In the genomic region with DNA sequence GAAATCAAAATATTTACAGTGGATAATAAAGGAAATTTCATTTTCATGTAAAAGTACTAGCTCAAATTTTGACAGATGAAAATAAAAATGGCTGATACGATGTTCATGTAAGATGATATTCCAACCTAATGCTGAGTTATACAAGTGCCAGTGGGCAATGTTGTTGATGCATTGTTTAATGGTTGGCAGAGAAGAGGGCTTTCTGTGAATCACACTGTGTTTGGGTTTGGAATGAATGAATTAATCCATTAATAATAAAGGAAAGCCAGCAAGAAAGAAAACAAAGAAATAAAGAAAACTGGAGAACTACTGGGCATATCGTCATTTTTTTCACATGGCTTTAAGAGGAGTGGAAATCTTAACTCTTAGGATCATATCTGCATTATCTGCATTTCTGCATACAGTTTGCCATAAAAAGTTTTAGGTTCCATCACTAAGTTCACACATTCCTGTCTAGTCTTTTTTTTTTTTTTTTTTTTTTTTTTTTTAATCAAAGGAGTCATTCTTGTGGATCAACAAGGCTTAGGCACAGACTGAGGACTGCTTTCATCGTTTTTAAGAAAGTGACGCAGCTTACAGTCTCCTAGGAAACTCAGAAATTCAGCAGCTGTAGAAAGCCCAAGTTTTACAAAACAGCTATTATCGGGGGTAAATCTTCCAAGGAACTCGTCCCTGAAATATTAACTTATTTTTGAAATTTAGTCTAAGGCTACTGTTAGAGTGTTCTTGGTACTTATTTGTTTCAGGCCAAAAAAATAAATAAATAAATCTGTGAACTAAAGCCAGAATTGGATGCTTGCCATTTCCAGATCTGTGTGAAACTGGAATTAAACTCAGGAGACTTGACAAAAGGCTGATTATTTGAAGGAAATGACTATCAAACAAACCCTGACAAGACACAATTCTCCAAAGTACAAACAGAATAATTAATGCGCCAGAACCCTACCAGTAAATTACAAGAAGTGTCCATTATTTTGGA, we compare ENCODE assay signal across 8 mouse cellular contexts.
DNase-seq lines count a peak whose midpoint lies in the region; ATAC-seq lines count a peak whose summit lies in the region.

No protein-coding gene starts in this region.

- no peak overlapping the region for H3K4me3 ChIP-seq in embryonic facial prominence, embryonic 14.5 days (ENCODE audit: low read depth, low read length)
- H3K4me3 ChIP-seq in embryonic facial prominence, embryonic 10.5 days = no peak overlapping the region
- no peak overlapping the region for H3K4me3 ChIP-seq in hindbrain, embryonic 12.5 days
- H3K4me3 ChIP-seq in midbrain, embryonic 13.5 days (replicated peaks) = no peak overlapping the region

- no peak overlapping the region for H3K9ac ChIP-seq in embryonic facial prominence, embryonic 14.5 days (ENCODE audit: low read depth, low read length)
- no peak overlapping the region for H3K9ac ChIP-seq in hindbrain, embryonic 12.5 days
- no peak overlapping the region for H3K9ac ChIP-seq in midbrain, embryonic 13.5 days (replicated peaks)

- H3K27me3 ChIP-seq in embryonic facial prominence, embryonic 14.5 days (replicated peaks; ENCODE audit: control insufficient read depth, insufficient read depth, low read length) = no peaks in the 10 kb centered on the region
- no peaks in the 10 kb centered on the region for H3K27me3 ChIP-seq in embryonic facial prominence, embryonic 10.5 days (replicated peaks; ENCODE audit: low read depth, poor library complexity, severe bottlenecking)
- no peaks in the 10 kb centered on the region for H3K27me3 ChIP-seq in hindbrain, embryonic 12.5 days
- no peaks in the 10 kb centered on the region for H3K27me3 ChIP-seq in midbrain, embryonic 13.5 days

- H3K9me3 ChIP-seq in embryonic facial prominence, embryonic 14.5 days (ENCODE audit: control insufficient read depth, low read length) = no peaks in the 10 kb centered on the region
- H3K9me3 ChIP-seq in embryonic facial prominence, embryonic 10.5 days = no peaks in the 10 kb centered on the region
- H3K9me3 ChIP-seq in hindbrain, embryonic 12.5 days (replicated peaks) = no peaks in the 10 kb centered on the region
- H3K9me3 ChIP-seq in midbrain, embryonic 13.5 days = no peaks in the 10 kb centered on the region

- ATAC-seq in embryonic facial prominence, embryonic 14.5 days (ENCODE audit: low read depth) = 0 out of 2 replicates have a peak, but pooled peaks have one; percentile 30
- peak; percentile 84 for ATAC-seq in hindbrain, embryonic 12.5 days (ENCODE audit: low FRiP score)
- peak; percentile 90 for ATAC-seq in midbrain, embryonic 13.5 days

- 56% methylated on average over 7 of the region's 7 CpGs for WGBS in embryonic facial prominence, embryonic 14.5 days
- WGBS in embryonic facial prominence, embryonic 10.5 days = 70% methylated on average over 7 of the region's 7 CpGs
- WGBS in hindbrain, embryonic 12.5 days = 60% methylated on average over 7 of the region's 7 CpGs
- 19% methylated on average over 7 of the region's 7 CpGs for WGBS in midbrain, embryonic 13.5 days

- H3K4me2 ChIP-seq in embryonic facial prominence, embryonic 14.5 days (ENCODE audit: low read depth, low read length) = no peak overlapping the region
- H3K4me2 ChIP-seq in hindbrain, embryonic 12.5 days (replicated peaks) = no peak overlapping the region
- H3K4me2 ChIP-seq in midbrain, embryonic 13.5 days (replicated peaks) = no peak overlapping the region

- H3K4me1 ChIP-seq in embryonic facial prominence, embryonic 14.5 days (ENCODE audit: control insufficient read depth, insufficient read depth, low read length) = no peaks in the 10 kb centered on the region
- H3K4me1 ChIP-seq in embryonic facial prominence, embryonic 10.5 days = no peaks in the 10 kb centered on the region
- H3K4me1 ChIP-seq in hindbrain, embryonic 12.5 days = no peaks in the 10 kb centered on the region
- 0 out of 2 replicates have a peak, but pooled peaks cover 3% of the 10 kb centered on the region for H3K4me1 ChIP-seq in midbrain, embryonic 13.5 days (replicated peaks)

- peak; percentile 14 for DNase-seq in embryonic facial prominence, embryonic 14.5 days (ENCODE audit: low spot score)
- DNase-seq in embryonic facial prominence, embryonic 10.5 days (ENCODE audit: low spot score) = no peak
- peak; percentile 69 for DNase-seq in brain, adult 2 months (ENCODE audit: low read depth, low spot score)
- DNase-seq in heart, adult 11 months = no peak
- DNase-seq in embryo, embryonic 9.5 days (ENCODE audit: extremely low spot score) = no peak
- no peak for DNase-seq in MN1 (ENCODE audit: low spot score)

- no peak overlapping the region for H3K27ac ChIP-seq in embryonic facial prominence, embryonic 14.5 days (replicated peaks; ENCODE audit: low read depth, low read length)
- no peak overlapping the region for H3K27ac ChIP-seq in embryonic facial prominence, embryonic 10.5 days (replicated peaks)
- no peak overlapping the region for H3K27ac ChIP-seq in hindbrain, embryonic 12.5 days
- H3K27ac ChIP-seq in midbrain, embryonic 13.5 days = no peak overlapping the region

- no peaks in the 10 kb centered on the region for H3K36me3 ChIP-seq in embryonic facial prominence, embryonic 14.5 days (ENCODE audit: control insufficient read depth, insufficient read depth, low read length)
- no peaks in the 10 kb centered on the region for H3K36me3 ChIP-seq in embryonic facial prominence, embryonic 10.5 days (replicated peaks)
- H3K36me3 ChIP-seq in hindbrain, embryonic 12.5 days = no peaks in the 10 kb centered on the region
- H3K36me3 ChIP-seq in midbrain, embryonic 13.5 days = no peaks in the 10 kb centered on the region

Comparison
In these comparisons a context has a peak if more than half of its experiments do, and no peak if none do; other contexts are left out.
1. DNase-seq: peak in embryonic facial prominence, embryonic 14.5 days (single experiment) and brain, adult 2 months (single experiment); none in embryonic facial prominence, embryonic 10.5 days (single experiment), heart, adult 11 months (single experiment), embryo, embryonic 9.5 days (single experiment) and MN1 (single experiment).
2. ATAC-seq: peak in every context shown above with its lines; median percentile 90 in midbrain, embryonic 13.5 days; 84 in hindbrain, embryonic 12.5 days; 30 in embryonic facial prominence, embryonic 14.5 days.